Mouse (Mus musculus) testis, adult 2 months (tissue): ENCODE data around the gene Vps35l. TPM values are rescaled to one million over a fixed set of nuclear protein-coding genes. Genes with fewer than 3 reads are reported as not detected.

Experiments used
- H3K27ac ChIP-seq: fragments of 200-500 bp; 2 replicates; pipeline ENCODE4 v1.5.1; 2012; ENCODE audit warnings: low read depth, low read length; ENCODE audit not compliant: control insufficient read depth, insufficient read depth
- H3K27me3 ChIP-seq: fragments of 200-500 bp; 2 replicates; pipeline ENCODE4 v1.6.1; 2012; ENCODE audit warnings: mild to moderate bottlenecking, low read length, moderate library complexity; ENCODE audit not compliant: control insufficient read depth, insufficient read depth
- H3K36me3 ChIP-seq: fragments of 200-500 bp; 2 replicates; pipeline ENCODE4 v1.6.1; 2012; ENCODE audit warnings: mild to moderate bottlenecking, low read length; ENCODE audit not compliant: control insufficient read depth, insufficient read depth
- H3K4me1 ChIP-seq: fragments of 200-500 bp; 2 replicates; pipeline ENCODE4 v1.6.1; 2012; ENCODE audit warnings: low read length; ENCODE audit not compliant: control insufficient read depth, insufficient read depth
- H3K4me3 ChIP-seq: fragments of 200-500 bp; 2 replicates; pipeline ENCODE4 v1.5.1; 2012; ENCODE audit warnings: low read depth, mild to moderate bottlenecking, low read length, moderate library complexity, mixed read lengths; ENCODE audit not compliant: control insufficient read depth
- CTCF ChIP-seq: fragments of 200-500 bp; IDR thresholded peaks from 2 replicates; pipeline ENCODE4 v1.5.1; 2012; ENCODE audit warnings: low read depth, mild to moderate bottlenecking, inconsistent platforms, low read length, moderate library complexity; ENCODE audit not compliant: control insufficient read depth, insufficient read depth, insufficient replicate concordance
- POLR2A ChIP-seq: fragments of 200-500 bp; IDR thresholded peaks from 2 replicates; pipeline ENCODE4 v1.6.1; 2012; ENCODE audit warnings: low read depth, mild to moderate bottlenecking, inconsistent platforms, low read length, moderate library complexity; ENCODE audit not compliant: control insufficient read depth
- polyA plus RNA-seq: library from polyadenylated mRNA; depleted of rRNA; stranded (reverse); fragments of >200 nt; gene quantifications from 2 replicates; pipeline ENCODE4 v1.2.3, GENCODE M21; 2012

Vps35l gene
- polyA plus RNA-seq, 1 experiment: 29.5 TPM

- H3K27me3 ChIP-seq: no peaks in the 10 kb centered on the region
Measured at GRCm38 (mm10) chr7:118793899-118794298, 53.9 kb downstream of the Vps35l start.

GRCm38 (mm10) chr7:118795779-118796178 is 55.8 kb downstream of the Vps35l start:
- Histone ChIP-seq H3K27ac (no peak overlapping the region), H3K36me3 (no peaks in the 10 kb centered on the region; the same call in 1 of the 2 replicates), H3K27me3 (no peaks in the 10 kb centered on the region), H3K4me1 (no peaks in the 10 kb centered on the region), H3K4me3 (no peak overlapping the region)
- TF ChIP-seq CTCF: no peak
- TF ChIP-seq POLR2A: no peak

More at GRCm38 (mm10) chr7:118793899-118794298, 53.9 kb downstream of the Vps35l start:
- no peaks in the 10 kb centered on the region for H3K36me3 ChIP-seq
- no peaks in the 10 kb centered on the region for H3K4me1 ChIP-seq
- H3K4me3 ChIP-seq: no peak overlapping the region
- no peak overlapping the region for H3K27ac ChIP-seq
- TF ChIP-seq CTCF (no peak), POLR2A (no peak)

GRCm38 (mm10) chr7:118796838-118797237 is 56.8 kb downstream of the Vps35l start:
- TF ChIP-seq POLR2A (no peak), CTCF (no peak)
- Histone ChIP-seq H3K36me3 (no peaks in the 10 kb centered on the region; the same call in 1 of the 2 replicates), H3K4me1 (no peaks in the 10 kb centered on the region)

GRCm38 (mm10) chr7:118797600-118797999 is 57.6 kb downstream of the Vps35l start:
- TF ChIP-seq CTCF: no peak
- TF ChIP-seq POLR2A: no peak
- Histone ChIP-seq H3K4me1 (no peaks in the 10 kb centered on the region), H3K27ac (no peak overlapping the region), H3K36me3 (no peaks in the 10 kb centered on the region; the same call in 1 of the 2 replicates), H3K27me3 (no peaks in the 10 kb centered on the region), H3K4me3 (no peak overlapping the region)

More at GRCm38 (mm10) chr7:118796838-118797237, 56.8 kb downstream of the Vps35l start:
- Histone ChIP-seq H3K4me3 (no peak overlapping the region), H3K27me3 (no peaks in the 10 kb centered on the region), H3K27ac (no peak overlapping the region)

- H3K27ac ChIP-seq: no peak overlapping the region
- H3K4me1 ChIP-seq: no peaks in the 10 kb centered on the region
- H3K27me3 ChIP-seq: no peaks in the 10 kb centered on the region
- TF ChIP-seq POLR2A: no peak
- TF ChIP-seq CTCF: no peak
- H3K4me3 ChIP-seq: no peak overlapping the region
- no peaks in the 10 kb centered on the region; the same call in 1 of the 2 replicates for H3K36me3 ChIP-seq
Measured at GRCm38 (mm10) chr7:118798105-118798570, 58.1 kb downstream of the Vps35l start.

- Histone ChIP-seq H3K36me3 (no peaks in the 10 kb centered on the region; the same call in 1 of the 2 replicates), H3K27ac (peak overlapping the region; percentile 69), H3K27me3 (no peaks in the 10 kb centered on the region), H3K4me1 (no peaks in the 10 kb centered on the region), H3K4me3 (no peak overlapping the region)
- no peak for TF ChIP-seq POLR2A
- TF ChIP-seq CTCF: no peak
Measured at GRCm38 (mm10) chr7:118800112-118800734, 60.2 kb downstream of the Vps35l start.

GRCm38 (mm10) chr7:118801791-118802190 is 61.8 kb downstream of the Vps35l start:
- Histone ChIP-seq H3K27me3 (no peaks in the 10 kb centered on the region), H3K36me3 (no peaks in the 10 kb centered on the region; the same call in 1 of the 2 replicates)
- TF ChIP-seq POLR2A (no peak), CTCF (no peak)

More at GRCm38 (mm10) chr7:118801791-118802190, 61.8 kb downstream of the Vps35l start:
- no peaks in the 10 kb centered on the region for H3K4me1 ChIP-seq
- no peak overlapping the region for H3K4me3 ChIP-seq
- H3K27ac ChIP-seq: no peak overlapping the region
